Mouse (Mus musculus): ENCODE measurements around the gene Golgb1.

GRCm38 (mm10) chr16:36930231-36931136 lies 55.5 kb downstream of the Golgb1 start:
- TF ChIP-seq CTCF (IDR thresholded peaks at IDR 0.05; ENCODE audit: borderline replicate concordance, extremely low read depth, insufficient read depth, insufficient read length) (no peak), POLR2A (IDR thresholded peaks at IDR 0.05; ENCODE audit: borderline replicate concordance, extremely low read depth, insufficient read depth, insufficient read length, poor library complexity, severe bottlenecking) (no peak)
